Mouse (Mus musculus) induced T-regulatory cell, adult 2 months (primary cell): ENCODE results near the gene Wdr34.
A peak's percentile ranks its signal among the peaks of the same experiment; 100 is the strongest.

Experiments
- DNase-seq: peaks from one replicate; pipeline ENCODE4 v3.0.0-alpha.2; 2012; ENCODE audit warnings: low read depth

Gene Wdr34

DNA sequence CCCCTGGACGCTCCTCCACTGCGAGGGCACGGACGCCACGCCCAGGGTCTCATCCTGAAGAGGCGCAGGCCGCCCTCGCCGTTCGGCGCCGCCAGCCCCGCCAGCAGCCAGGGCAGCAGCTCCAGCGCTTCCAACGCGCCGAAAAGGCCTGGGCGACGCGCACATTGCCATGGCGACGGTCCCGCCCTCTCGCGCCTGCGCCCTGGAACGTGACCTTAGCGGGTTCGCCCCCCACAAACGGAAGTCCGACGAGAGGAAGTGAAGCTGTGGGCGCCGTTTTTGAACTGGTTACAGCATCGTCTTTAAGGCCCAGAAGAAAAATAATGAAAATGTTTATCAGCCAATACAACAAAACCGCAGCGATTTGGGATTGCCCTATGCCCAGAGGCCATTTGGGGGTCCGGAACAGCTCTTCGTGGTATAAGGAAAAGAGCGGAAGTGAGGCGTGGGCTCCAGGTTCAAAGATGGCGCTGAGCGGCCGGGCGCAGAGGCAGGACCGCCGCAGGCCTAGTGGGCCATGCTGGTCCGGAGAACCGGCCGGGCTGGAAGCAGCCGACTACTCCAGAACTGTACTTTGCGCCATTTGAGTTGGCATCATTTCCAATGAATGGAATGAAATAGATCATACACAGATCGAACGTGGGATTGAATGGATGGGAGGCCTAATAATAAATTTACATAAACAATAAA is at the start of gene Wdr34:
Gene Wdr34 (minus strand): TSS at position 183 of the 690 bp plus-strand sequence.
- peak; percentile 99 for DNase-seq

DNA sequence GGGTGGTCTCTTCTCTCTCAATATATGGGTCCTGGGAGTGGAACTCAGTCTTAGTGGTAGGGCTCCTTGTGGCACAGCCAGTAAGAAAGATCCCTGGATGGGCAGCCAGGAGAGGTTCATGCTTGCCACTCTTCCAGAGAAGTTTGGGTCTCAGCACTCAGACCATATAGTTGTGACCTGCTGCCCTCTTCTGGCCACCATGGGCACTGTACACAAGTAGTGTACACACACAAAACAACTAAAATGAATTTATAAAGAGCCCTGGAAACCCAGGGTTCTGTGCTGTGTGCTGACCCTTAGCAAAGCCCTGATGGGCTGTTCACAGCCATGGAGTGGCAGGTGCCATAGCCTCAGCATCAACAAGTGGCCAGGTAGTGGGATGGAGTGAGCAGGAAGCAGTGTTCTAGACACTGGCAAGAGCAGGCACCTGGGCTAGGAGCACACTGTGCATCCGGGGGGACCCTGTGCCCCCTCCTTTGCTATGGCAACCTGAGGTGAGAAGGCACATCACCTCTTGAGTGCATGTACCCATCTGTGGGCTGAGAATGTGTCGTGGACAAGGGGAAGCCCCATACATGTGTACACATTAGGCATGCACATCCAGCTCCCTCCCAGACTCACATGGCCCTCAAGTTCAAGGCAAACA is 47.3 kb upstream of the Wdr34 start:
- DNase-seq, result peak; percentile 78

DNA sequence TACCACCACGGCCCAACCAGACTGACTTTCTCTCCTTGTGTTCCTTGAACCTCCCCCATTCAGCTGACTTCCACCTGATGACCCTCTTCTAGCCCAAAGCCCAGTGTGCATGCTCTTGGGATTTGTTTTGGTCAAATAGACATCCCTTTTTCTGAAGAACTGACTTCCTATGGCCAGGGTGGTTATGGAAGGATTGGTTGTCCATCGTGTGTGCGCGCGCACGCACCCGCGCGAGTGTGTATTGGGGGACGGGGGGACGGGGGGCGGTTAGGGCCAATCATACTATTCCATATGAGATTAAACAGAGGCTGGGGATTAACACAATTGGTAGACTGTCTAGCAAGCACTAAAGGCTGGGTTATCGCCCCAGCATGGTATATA is 45.5 kb upstream of the Wdr34 start:
- no peak for DNase-seq

DNA sequence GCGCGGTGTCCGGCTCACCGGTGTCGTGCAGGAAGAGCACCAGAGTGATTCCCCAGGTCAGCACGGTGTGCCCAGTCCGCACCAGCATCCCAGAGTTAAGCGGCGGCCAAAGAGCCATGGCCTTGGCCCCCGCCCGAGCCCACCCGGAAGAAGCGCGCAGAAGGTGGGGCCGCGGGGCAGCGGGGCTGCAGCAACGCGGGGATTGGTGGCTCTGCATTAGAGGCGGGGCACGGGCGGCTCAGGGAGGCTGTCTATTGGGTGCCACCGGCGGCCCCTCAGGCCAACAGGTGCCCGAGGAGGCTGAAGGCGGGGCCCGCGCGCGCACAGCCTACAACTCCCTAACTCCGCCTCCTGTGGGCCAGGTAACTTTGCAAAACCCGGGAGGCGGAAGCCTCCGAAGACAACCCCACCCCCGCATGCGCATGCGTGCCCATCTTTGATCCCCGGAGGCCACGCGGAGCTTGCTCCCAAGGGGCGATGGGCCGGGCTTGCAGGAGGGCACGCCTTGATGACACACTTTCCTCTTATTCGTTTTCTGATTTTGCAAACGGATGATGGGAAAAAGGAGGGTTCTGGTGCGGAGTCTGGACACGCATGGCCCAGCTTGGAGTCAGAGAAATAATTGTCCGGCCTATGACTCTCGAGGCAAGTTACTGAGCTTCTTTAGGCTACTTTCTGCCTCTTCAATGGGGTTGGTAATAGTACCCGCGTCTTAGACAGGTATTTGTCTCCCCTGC is 45.0 kb upstream of the Wdr34 start, which contains the start of gene Zdhhc12:
Gene Zdhhc12 (minus strand): TSS at position 178 of the 737 bp plus-strand sequence.
- peak; percentile 99 for DNase-seq

DNA sequence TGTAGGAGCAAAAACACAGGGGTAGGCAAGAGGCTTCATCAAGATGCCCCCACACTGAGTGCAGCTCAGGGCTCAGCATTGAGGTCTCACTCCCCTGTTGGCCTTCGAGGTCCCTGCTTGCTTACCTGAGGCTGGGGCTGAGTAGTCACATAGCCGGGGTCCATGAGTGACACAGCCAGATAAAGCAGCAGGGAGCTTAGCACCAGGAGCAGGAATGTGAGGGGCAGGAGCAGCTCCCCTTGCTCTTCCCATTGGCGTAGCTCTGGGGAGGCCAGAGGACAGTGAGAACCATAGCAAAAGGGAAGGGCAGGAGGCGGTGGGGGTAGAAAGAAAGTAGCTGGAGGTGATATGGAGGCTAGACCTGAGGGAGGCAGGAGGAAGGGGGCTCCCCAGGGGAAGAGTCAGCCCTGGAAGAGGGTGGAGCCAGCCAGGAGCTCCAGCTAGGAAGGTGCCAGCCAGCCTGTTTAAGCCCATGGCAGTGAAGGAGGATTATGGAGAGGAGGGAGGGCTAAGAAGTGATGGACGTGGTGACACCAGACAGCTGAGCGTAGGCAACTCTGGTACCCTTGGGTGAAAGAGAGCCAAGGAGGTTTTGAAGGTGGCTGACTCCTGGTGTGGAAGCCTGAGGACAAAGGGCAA is 43.7 kb upstream of the Wdr34 start:
- DNase-seq, result peak; percentile 18

DNA sequence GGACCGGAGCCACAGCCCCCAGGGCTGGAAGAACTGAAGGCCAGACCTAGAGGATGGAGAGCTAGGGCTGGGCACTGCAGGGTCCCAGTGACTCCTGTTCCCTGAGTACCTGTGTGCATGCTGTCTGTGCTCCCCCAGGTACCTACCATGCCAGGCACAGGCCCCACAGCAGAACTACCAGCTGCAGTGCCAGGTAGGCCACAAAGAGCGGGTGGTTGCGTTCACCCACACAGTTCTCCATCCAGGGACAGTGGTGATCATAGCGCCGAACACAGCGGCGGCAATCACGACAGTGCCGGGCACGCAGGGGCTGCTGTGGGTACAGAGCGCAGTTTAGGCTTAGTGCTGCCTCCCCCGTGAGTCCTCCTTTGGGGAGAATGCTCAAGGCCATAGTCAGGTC is 42.8 kb upstream of the Wdr34 start:
- DNase-seq, result no peak

DNA sequence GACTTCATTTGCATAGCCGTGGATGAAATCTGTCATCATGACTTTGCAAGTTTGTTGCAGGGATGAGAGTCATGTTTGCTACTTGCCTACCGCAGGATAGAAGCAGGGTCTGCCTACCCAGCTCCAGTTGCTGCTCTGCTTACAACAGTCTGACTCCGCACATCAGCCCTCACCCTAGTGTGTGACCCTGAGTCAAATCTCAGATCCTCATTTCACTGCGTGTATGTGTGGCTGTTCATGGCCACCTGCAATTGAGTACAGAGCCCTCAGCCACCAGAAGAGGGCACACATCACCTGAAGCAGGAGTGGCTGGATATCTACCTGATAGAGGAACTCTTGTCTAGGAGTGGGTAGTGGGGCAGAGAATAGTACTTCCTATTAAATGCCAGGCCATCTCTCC is 38.6 kb upstream of the Wdr34 start:
- DNase-seq, result no peak

DNA sequence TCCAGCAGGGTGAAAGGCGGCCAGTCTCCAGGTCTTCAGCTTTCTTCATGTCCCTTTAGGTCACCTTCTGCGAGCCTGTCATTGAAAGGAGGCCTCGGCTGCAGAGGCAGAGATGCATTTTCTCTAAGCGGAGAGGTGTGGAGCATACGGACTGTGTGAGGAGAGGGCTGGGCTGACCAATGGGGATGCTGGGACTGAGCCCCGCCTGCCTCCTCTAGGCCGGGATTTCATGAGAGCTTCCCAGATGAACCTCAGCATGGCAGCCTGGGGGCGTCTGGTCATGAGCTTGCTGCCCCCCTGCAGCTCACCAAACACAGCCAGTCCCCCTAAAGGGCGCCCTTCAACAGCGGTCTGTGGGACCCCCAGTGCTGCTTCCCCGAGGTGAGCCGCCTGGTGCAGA is 36.0 kb upstream of the Wdr34 start:
- DNase-seq, result no peak

DNA sequence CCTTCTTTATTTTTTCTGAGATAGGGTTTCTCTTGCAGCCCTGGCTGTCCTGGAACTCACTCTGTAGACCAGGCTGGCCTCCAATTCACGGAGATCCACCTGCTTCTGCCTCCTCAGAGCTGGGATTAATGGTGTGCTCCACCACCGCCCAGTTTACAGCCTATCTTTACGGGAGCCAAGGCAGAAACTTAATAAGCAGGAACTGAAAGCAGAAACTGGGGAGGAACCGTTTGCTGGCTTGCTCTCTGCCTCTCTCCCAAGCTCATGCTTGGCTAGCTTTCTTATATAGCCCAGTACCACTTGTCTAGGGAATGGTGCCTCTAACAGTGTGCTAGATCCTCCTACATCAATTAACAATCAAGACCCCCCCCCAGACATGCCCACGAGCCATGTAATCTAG is 35.4 kb upstream of the Wdr34 start:
- DNase-seq, result no peak

DNA sequence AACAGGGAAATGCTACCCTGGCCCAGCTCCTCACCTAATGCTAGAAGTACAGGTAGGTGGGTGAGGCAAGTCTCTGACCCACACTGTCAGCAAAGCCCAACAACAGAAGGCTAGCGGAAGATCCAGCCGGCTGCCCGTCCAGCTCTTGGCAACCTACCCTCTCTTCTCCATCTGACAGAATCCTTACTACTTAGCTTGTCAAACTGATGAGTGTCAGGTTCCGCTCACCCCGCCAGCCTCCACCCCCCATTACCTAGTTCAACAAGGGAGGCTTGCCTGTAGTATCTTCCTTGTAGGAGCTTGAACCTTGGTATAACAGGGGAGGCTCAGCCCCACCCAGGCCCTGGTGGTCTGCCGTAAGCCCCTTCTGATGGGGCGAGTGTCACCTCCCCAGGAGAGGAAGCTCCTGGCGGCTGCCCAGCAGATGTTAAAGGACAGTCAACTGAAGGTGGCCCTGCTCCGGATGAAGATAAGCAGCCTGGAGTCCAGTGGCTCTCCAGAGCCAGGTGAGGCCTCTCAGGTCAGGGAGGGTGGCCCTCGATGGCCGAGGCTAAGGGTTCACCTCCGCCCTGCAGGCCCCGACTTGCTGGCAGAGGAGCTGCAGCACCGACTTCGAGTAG is 31.6 kb upstream of the Wdr34 start:
- no peak for DNase-seq

DNA sequence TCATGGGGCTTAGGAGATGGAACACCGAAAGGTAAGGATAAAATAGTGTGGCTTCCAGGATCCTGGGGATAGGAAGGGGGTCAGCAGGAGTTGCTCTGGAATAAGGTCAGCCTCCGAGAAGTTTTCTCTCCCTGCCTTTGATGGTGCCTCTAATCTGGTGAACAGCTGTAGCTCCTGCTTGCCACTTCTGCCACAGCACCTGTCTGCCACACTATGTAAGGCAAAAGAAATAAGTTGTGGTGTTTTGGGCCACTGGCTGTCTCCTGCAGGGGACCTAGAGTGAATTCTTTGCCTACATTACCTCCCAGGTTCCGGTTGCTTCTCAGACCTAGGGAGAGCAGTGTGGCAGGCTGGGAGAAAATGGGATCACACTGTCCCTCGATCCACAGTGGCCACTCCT is 30.1 kb upstream of the Wdr34 start:
- no peak for DNase-seq

DNA sequence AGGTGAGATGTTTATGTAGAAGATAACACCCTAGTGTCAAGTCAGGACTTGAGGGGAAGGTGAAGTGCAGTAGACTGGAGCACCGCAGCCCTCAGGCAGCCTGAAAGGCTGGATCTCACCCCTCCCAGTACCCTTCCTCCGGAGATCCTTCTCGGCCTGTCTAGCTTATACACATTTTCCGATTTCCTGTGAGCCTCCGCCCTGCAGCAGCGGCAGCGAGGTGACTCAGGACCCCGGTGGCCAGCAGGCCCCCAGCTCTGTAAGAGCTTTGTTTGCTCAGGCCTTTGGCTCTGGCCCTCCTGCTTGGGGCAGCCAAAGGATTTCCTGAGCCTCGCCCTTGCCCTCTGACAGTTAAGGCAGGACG is 29.6 kb upstream of the Wdr34 start:
- no peak for DNase-seq

DNA sequence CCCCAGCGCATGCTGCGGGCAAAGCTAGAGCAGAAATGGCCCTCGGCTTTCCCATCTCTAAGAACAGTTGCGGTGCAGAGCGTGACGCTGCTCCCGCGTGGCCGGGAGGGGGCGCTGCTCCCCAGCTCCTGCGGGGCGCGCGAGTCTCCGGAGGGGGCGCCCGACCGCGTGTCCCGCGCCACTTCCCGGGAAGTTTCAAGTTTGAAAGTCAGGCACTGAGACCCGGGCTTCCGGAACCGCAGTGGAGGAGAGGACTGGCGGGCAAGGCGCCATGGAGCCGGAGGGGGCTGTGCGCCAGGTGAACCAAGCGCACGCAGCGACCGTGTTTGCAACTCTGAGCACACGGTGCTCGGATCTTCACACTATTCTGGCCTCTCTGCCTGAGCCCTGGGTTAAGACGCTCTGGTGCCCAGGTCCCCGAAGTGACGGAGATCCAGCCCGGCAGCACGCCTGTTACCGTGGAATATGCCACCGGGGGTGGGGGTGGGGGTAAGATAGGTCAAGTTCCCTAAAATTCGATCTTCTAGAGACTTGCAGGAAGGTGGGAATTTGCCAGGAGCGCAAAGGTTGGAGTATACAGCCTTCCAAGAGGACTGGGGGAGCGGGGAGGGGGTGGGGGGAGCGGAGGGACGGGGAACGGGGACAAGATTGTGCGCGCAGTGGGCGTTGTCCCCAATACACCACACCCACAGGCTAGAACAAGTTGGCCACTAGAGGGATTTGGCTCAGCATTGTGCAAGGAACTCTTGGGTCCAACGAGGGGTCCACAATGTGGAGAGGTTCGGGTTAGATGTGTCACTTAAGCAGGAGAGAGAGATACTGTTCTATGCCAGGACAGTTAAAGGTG is 29.0 kb upstream of the Wdr34 start, which contains the start of gene Pkn3:
Gene Pkn3 (plus strand): TSS at position 183 of the 847 bp plus-strand sequence.
- peak; percentile 89 for DNase-seq

DNA sequence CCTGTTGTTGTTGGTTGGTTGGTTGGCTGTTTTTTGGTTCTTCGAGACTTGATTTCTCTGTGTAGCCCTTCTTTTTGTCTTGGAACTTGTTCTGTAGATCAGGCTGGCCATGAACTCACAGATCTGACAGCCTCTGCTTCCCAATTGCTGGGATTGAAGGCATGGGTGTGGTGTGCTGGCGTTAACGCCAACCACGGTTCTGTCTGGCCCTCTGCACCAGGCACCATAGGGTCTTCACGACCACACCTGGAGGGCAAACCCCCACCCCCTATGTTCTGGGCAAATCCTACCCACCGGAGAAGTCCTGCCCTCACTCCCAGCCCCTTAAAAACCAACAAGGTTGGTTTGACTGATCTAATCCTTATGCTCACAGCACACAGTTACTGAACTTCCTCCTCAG is 28.3 kb upstream of the Wdr34 start:
- no peak for DNase-seq

DNA sequence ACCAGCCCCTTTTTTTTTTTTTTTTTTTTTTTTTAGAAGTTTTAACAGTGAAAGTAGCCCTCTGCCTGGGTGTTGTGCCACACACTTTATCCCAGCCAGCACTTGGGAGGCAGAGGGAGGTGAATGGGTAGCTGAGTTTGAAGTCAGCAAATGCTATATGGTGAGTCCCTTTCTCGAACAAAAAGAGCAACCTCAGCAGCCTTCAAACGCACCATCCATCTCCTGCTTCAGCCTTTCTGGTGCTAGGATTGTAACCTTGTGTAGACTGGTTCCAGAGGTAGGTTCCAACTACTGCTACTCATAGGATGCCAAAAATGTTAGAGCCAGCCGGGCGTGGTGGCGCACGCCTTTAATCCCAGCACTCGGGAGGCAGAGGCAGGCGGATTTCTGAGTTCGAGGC is 27.8 kb upstream of the Wdr34 start:
- DNase-seq, result peak; percentile 29

DNA sequence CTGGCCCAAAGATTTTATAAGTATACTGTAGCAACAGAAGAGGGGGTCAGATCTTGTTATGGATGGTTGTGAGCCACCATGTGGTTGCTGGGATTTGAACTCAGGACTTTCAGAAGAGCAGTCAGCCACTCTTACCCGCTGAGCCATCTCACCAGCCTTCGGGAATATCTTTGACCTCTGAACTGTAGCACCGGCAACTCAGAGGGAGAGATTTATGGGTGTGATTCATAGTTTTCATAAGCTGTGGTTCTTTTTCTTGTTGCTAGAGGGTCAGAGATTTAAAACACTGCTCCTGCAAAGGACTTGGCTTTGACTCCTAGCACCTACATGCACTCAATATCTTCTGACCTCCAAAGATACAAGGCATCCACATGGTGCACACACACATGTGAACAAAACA is 26.9 kb upstream of the Wdr34 start:
- no peak for DNase-seq

DNA sequence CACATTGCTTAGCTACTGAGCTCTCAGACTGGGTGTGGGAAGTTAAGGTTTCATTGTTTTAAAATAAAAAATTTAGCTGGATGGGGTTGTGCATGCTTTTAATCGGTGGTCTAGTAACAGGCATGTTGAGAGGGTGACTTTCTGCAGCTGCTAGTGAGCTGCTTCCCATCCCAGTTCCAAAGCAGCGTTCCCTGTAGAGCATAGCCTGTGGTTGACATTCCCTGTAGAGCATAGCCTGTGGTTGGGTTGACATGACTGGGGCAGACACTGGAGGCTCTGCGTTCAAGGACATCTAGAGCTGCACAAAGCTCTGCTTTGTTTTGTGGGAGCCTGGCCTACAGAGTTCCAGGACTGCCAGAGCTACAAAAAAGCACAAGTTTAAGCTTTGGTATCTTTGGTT is 24.6 kb upstream of the Wdr34 start:
- DNase-seq, result no peak

DNA sequence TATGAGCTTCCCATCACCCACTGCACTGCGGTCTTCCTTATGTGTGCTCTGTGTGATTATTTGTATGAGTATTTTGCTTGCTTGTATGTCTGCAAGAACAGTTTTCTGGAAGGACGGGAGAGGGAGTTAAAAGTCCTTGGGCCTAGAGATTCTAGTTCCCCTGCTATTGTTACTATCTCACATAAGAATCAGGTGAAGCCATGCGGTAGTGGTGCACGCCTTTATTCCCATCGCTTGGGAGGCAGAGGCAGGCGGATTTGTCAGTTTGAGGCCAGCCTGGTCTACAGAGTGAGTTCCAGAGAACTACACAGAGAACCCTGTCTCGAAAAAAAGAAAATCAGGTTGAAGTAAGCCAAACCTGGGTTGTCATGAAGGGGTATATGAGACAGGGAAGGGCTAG is 24.2 kb upstream of the Wdr34 start:
- DNase-seq, result no peak

DNA sequence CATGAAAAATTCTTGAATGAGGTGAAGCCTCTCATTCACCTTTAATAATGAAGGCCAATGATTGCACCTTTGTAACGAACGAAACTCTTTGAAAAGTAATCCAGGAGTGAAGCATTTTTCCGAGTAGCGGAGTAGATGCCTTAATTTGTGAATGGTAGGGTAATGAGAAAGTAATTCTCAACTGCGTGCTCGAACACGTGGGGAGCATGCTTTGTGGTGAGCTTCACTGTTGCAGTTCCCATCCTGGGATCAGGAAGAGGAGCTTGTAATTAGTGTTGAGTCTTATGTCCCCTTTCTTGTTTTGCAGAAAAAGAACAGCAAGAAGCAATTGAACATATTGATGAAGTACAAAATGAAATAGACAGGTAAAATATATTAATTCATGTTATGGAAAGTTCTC is 19.3 kb upstream of the Wdr34 start:
- DNase-seq, result no peak

DNA sequence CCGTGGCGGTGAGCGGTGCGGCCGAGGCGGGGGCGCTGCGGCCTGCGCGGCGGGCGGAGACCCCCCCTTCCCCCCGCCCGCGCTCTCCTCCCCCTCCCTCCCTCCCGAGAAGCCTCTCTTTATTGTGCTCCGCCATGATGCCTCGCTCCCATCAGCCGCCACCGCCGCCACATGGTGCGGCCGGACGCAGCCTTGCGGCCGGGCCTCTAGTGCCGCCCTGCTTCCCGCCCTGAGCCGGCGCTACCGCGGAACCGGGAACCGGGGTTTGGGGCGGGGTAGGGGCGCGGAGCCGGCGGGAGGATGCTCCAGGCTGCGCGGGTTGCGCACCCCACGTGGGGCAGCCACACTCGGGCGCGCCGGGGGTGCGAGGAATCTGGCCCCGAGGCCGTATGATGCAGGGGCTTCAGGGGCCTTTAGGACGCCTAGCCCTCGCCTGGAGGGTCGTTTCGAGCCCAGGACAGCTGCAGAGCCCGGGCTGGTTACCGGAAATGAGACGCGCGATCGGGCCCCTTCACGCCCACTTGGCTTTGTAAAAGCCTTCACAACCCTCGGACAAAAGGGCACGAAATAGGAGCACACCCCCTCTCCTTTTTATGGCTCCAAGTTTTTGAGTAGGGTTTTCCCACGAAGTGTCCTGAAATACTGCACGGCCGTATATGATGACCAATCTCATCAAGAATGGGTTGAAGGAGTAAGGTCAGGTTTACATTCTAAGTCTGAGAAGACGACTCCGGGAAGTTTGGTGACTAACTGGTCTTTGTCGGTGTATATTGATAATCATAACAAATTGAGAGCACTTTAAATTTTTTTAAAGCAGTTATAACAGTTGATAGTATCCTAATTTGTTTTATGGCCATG is 18.6 kb upstream of the Wdr34 start:
- peak; percentile 77 for DNase-seq
